Mouse (Mus musculus): ENCODE results near the gene Gm8369. TPM values are rescaled to one million over a fixed set of nuclear protein-coding genes. Genes with fewer than 3 reads are reported as not detected.
"Not testable (repeated sequence)": the region's sequence is repeated elsewhere in the genome, so short reads cannot be mapped to it uniquely, and the experiment has no call there.

The Gm8369 gene
- polyA plus RNA-seq, 2 experiments from 2014 or later = 497 to 564 TPM

DNA sequence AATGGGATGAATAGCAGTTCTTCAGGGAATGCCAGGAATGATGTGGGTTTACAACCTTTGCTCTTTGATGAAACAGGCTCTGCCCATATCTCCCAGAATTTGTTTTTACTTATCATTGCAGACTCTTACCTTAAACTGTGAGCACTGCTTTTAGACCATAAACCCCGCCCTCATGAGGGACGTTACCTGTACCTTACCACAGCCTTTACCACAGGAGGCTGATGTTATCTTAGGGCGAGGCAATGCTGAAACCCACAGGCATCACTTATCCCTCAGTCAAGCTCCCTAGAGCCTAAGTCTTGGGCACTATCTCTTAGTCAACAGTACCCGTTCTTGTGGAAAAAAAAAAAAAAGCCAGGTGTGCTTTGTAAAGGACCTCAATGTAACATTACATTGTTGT is 31.1 kb downstream of the Gm8369 start:
- peak; percentile 60 for ATAC-seq

DNA sequence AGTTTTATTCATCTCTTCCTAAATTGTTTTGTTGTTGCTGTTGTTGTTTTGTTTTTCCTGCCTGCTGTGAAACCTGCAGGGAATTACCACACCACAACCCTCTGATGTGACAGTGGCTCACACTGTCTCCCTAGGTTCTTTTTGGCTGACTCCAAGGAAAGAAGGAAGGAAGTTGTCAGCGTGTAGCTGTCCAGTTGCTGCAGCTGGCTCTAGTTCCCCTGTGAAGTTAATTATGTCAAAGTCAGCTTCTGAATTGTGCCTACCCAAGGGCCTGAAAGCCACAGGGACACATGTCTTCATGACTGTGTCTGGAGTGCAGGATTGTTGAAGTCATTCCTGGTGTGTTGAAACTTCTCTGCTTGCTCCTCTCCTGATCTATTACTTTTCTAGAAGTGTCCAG is 31.6 kb downstream of the Gm8369 start:
- ATAC-seq = not testable (repeated sequence)

DNA sequence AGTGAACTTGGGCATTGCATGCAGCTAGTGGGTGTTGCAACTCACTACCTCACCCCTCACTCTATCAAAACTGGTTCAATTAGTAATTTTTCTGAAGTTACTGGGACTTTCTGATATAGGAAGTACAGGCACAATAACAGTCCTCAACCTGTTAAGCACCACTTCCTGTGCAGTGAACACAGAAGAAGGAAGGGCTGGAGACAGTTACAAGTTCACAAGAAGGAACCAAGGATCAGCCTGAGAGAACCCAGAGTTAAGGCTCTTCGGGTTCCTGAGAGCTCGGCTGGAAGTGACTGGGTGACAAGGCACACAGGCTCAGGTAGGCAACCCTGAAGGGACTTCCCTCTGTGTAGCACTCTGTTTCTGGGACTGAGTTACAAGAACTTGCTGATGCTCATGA is 32.6 kb downstream of the Gm8369 start:
- ATAC-seq = peak; percentile 40

DNA sequence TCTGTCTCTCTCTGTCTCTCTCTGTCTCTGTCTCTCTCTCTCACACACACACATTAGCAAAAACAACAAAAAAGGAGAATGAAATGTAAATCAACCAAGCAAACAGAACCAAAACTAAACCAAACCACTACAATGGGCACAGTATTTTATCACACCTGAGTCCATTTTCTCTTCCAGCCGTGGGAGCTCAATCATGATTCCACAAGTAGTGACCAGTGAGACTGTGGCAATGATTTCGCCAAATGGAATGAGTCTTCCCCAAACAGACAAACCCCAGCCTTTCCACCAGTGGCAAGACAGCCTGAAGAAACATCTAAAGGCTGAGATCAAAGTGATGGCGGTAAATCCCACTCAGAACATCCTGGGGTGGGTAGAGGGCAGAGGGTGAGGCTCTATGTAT is 34.4 kb downstream of the Gm8369 start:
- no peak for ATAC-seq

DNA sequence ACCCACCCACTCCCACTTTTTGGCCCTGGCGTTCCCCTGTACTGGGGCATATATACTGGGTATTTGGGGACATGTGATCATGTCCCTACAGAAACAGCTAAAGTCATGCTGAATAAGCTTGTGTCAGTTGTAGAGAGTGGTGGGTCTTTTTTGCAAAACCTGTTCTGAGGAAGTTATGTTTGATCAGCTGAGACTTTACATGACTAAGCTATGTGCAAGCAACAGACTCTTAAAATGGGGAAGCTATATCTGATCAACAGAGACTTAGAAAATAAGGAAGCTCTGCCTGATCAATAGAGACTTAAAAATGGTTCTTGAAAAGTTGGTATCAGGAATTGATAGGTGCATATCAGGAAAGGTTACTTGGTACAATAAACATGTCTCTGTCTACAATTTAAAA is 47.7 kb downstream of the Gm8369 start:
- ATAC-seq = peak; percentile 16

DNA sequence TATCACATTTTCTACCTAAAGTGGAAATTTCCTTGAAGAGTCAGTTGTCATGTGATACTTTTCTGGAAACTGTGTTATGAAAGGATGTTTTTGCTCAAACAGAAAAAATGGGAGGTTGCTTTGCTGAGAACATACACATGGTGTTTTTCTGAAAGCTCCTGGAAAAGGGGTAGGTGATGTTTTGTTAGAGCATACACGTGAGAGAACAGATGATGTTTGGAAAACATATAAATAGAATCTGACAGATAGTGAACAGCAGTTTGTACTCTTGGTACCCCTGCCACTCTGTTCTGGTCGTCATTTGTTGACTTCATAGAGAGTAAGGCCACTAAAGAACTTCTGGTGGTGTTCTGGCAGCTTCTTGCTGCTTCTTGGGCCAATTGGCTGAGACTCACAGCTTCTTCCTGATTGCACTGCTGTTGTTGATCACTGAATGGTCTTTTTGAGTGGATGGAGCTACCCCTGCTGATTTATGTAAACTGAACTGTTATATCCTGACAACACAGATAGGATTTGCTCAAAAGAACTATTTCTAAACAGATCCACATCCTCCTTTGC is 48.2 kb downstream of the Gm8369 start:
- ATAC-seq = peak; percentile 40

DNA sequence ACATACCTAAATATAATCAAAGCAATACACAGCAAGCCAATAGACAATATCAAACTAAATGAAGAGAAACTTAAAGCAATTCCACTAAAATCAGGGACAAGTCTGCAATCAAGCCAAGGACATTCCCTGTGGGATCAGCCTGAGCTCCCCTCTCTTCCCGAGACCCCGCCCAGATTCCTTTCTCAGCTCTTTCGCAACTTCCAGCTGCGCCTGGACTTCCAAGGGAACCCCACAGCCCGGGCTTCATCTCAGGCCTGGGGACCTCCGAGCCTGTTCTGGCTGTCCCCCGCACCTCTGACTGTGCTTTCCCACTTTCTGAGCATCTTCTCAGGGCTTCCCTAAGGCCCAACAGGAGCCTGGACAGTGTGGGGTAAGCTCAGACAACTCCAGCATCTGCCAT is 50.9 kb downstream of the Gm8369 start, which contains the start of gene Ms4a4d:
Gene Ms4a4d (plus strand): TSS at position 209 of the 400 bp plus-strand sequence.
- no peak for ATAC-seq

DNA sequence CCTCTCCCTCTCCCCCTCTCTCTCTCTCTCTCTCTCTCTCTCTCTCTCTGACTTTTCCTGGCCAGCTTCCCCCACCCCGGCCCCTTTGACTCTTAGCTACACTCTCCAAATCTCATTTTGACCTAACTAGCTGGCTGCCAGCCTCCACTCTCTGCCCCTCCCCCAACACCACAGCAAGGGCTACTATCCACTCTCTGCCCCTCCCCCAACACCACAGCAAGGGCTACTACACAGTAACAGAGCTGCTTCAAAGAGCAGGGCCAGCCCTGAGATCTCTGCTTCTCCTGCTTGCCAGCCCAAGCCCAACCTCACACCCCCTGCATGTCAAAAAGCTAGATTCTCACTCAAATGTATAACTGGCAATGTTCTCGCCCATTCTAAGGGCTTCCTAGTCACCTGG is 51.6 kb downstream of the Gm8369 start:
- no peak for ATAC-seq

DNA sequence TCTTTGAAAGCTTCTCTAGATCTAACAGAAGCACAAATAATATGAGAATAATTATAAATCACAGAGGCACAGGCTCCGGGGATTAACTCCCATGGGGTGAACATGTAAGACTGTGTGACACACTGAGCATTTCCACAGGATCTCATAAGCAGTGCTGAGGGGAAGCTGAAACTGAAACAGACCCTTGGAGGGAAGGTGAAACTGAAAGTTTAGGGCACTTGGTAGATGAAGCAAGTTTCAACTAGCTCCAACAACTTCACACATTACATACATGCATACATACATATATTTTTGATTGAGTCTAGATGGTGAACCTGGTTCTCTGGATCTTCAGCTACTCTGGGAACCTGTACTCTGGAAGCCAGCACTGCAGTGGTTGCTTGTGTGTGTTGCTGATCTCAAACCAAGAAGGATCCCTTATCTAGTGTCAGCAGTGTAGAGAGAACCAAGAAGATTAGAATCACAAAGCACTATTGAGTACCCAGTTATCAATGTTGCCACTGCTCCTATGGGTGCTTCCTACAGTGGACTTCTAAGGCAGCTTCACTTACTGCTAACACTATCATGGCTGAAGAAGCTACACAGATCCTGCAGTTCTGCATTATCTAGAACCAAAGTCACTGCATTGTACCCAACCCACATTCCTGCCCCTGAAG is 54.6 kb downstream of the Gm8369 start:
- peak; percentile 91 for ATAC-seq

DNA sequence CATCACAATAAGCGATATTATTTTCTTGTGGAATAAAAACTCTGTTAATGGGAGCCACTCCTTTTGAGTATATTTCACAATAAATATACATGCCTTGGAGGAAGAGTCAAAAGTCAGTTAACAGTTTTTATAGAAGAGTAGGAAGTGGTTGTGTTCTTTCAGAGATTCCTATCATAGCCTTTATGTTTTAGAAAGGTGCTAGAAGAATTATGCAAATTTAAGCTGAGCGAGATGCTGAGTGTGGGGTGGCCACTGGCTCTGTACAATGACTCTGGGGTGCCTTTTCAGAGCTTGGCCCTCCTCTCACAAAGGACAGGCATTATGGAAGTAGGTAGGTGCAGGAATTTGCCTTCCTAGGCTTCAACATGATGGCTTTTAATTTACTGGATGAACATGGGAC is 58.6 kb downstream of the Gm8369 start:
- peak; percentile 40 for ATAC-seq

DNA sequence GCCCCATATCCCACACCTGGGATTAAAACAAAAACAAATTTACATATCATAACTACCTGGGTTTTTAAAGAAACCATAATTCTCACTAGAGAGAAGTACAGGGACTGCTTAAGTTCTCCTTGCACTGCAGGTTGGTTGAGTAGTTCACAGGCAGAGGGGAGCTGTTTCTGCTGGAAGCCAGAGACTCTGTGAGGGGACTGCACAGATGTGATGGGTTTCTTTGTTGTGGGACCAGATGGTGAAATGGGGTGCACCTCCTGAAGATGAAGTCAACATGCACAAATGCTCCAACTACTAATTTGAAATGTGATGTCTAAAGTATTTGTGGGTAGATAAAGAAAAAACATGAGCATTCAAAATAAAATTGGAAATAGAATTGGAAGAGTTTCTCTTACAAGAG is 62.2 kb downstream of the Gm8369 start:
- no peak for ATAC-seq

DNA sequence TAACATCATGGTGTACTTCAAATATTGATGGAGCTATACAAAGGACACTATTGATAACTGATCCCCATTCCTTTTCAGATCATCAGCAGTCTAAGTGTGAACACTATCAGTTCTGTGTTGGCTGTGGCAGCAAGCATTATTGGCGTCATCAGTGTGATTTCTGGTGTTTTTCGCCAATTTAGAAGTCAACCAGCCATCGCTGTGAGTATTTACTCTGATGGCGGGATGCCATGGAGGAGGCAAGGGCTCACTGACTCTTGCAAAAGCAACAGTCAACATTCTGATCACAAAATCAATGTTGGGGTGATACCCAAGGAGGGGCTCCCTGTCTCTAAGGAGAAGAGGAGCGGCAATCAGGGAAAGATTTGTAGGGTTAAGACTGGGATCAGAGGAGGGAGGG is 69.0 kb downstream of the Gm8369 start:
- ATAC-seq = no peak

DNA sequence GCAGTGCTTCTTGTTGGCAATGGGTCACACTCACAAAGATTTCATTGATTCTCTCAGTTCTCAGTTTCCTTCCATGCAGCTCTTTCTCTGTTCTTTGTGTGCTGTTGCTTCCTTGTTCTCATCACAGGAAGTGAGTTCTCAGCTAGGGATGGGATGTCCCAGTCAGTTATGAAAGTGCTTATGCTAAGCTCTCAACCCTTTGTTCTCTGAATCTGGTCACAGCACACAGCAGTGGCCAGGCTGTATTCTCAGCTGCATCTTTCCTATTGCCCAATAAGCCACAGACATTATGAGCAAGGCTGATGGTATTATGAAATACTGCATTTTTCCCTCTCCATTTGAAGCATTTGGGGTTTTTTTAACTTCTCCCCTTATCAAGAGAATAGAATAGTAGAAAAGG is 73.8 kb downstream of the Gm8369 start:
- peak; percentile 65 for ATAC-seq

Other genes with a start within 250 kb of the Gm8369 start
- gene Ms4a1, start 219.7 kb upstream of the Gm8369 start, polyA plus RNA-seq (2017; shearing (Covaris generic)) = 10 to 100 TPM in 1 of 2 experiments, under 1 TPM in 1; 0.89 to 16.6 TPM
- not detected for gene Ms4a5, start 202.1 kb upstream of the Gm8369 start, polyA plus RNA-seq (2017; shearing (Covaris generic))
- gene Ms4a14, start 171.5 kb upstream of the Gm8369 start, polyA plus RNA-seq (2017; shearing (Covaris generic)) = not detected
- gene Ms4a7, start 149.8 kb upstream of the Gm8369 start, polyA plus RNA-seq (2017; shearing (Covaris generic)) = not detected
- 1 to 10 TPM in 1 of 2 experiments, not detected in 1; 1.3 TPM for gene Ms4a4a, start 110.4 kb upstream of the Gm8369 start, polyA plus RNA-seq (2017; shearing (Covaris generic))
- 10 to 100 TPM; 51.6 to 56.7 TPM for gene Ms4a4c, start 81.2 kb upstream of the Gm8369 start, polyA plus RNA-seq (2017; shearing (Covaris generic))
- 1,000 to 10,000 TPM; 2,094 to 2,461 TPM for gene Ms4a4b, start 42.4 kb upstream of the Gm8369 start, polyA plus RNA-seq (2017; shearing (Covaris generic))
- 10 to 100 TPM; 12.5 to 13.3 TPM for gene Ms4a6c, start 16.6 kb upstream of the Gm8369 start, polyA plus RNA-seq (2017; shearing (Covaris generic))
- gene Ms4a6b, start 30.6 kb downstream of the Gm8369 start, polyA plus RNA-seq (2017; shearing (Covaris generic)) = 1,000 to 10,000 TPM; 1,243 to 1,295 TPM
- gene Ms4a4d, start 50.9 kb downstream of the Gm8369 start, polyA plus RNA-seq (2017; shearing (Covaris generic)) = 1 to 10 TPM; 4.1 to 4.9 TPM
- gene Ms4a6d, start 118.9 kb downstream of the Gm8369 start, polyA plus RNA-seq (2017; shearing (Covaris generic)) = 10 to 100 TPM; 14.3 to 14.9 TPM
- not detected for gene Ms4a2, start 137.8 kb downstream of the Gm8369 start, polyA plus RNA-seq (2017; shearing (Covaris generic))
- not detected for gene Ms4a3, start 154.9 kb downstream of the Gm8369 start, polyA plus RNA-seq (2017; shearing (Covaris generic))
- not detected for gene Oosp2, start 174.6 kb downstream of the Gm8369 start, polyA plus RNA-seq (2017; shearing (Covaris generic))
- not detected for gene Oosp1, start 205.2 kb downstream of the Gm8369 start, polyA plus RNA-seq (2017; shearing (Covaris generic))
- gene Oosp3, start 211.1 kb downstream of the Gm8369 start, polyA plus RNA-seq (2017; shearing (Covaris generic)) = not detected

Measured in activated CD4-positive, CD25-positive, alpha-beta regulatory T cell, adult 4 months (primary cell).